In the genomic region with DNA sequence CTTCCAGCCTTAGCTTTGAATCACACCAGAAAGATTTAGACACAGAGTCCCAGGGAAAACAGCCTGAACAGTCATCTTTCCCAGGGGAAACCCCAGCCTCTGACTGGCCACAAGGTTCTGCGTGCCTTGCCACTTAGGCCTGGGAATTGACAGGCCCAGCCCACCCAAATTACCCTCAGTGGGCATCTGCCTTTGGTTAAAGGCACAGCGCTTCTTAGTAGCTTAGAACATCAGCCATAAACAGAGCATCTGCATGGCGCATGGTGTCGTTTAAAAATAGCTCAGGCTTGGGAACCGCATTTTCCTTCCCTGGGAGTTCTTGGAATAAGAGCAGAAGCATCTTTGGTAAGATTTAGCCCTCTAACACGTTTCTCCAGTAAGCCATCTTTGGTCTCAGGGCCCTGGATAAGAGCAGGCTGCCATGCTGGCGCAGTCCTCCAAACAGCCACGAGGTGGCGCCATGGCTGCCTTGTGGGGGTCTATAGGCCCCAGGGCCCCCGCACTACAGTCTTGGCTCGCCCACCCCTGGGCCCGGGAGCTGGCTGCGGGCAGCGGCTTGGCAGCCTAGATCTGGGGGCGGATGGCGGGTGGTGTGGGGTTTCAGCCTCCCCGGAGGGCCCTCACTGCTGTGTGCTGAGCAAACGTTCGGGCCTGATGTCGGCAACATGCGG, we compare ENCODE assay signal across 8 mouse cellular contexts.
A peak's percentile ranks its signal among the peaks of the same experiment; 100 is the strongest.
DNase-seq lines count a peak whose midpoint lies in the region; ATAC-seq lines count a peak whose summit lies in the region.

No protein-coding gene starts in this region.

- intact Hi-C loops in heart, postnatal 36 days (cut with DNase I), result loop anchor here (5.0 kb wide), 1 partner anchor 584 kb away; the partner anchor contains the start of genes 1110004F10Rik and Sox6

- H3K9ac ChIP-seq in forebrain, embryonic 12.5 days, result no peak overlapping the region
- peak overlapping the region; percentile 39; the same call in 1 of the 2 replicates for H3K9ac ChIP-seq in neural tube, embryonic 11.5 days (ENCODE audit: low read length)

- WGBS in forebrain, embryonic 12.5 days, result 26% methylated on average over 21 of the region's 21 CpGs
- WGBS in neural tube, embryonic 11.5 days, result 26% methylated on average over 21 of the region's 21 CpGs

- 0 out of 2 replicates have a peak, but pooled peaks cover 10% of the 10 kb centered on the region for H3K4me1 ChIP-seq in forebrain, embryonic 12.5 days
- H3K4me1 ChIP-seq in neural tube, embryonic 11.5 days (ENCODE audit: control insufficient read depth, insufficient read depth, low read length), result peaks cover 9% of the 10 kb centered on the region

- peak overlapping the region; percentile 46 for H3K4me2 ChIP-seq in forebrain, embryonic 12.5 days
- peak overlapping the region; percentile 26 for H3K4me2 ChIP-seq in neural tube, embryonic 11.5 days (ENCODE audit: low read depth)

- DNase-seq in right cerebral cortex, postnatal 14 days, result peak; percentile 43
- DNase-seq in right cerebral cortex, postnatal 25 days, result no peak
- DNase-seq in adrenal gland, postnatal 36 days, result peak; percentile 25 to 52
- peak; percentile 39 to 55 for DNase-seq in heart, postnatal 36 days
- DNase-seq in liver, result peak; percentile 66
- DNase-seq in neural tube, embryonic 11.5 days (ENCODE audit: low spot score), result peak; percentile 83

- no peaks in the 10 kb centered on the region for H3K9me3 ChIP-seq in forebrain, embryonic 12.5 days
- no peaks in the 10 kb centered on the region for H3K9me3 ChIP-seq in neural tube, embryonic 11.5 days (ENCODE audit: control insufficient read depth, low read length)

- H3K4me3 ChIP-seq in forebrain, embryonic 12.5 days (replicated peaks), result peak overlapping the region; percentile 15; the same call in 1 of the 2 replicates
- H3K4me3 ChIP-seq in neural tube, embryonic 11.5 days (ENCODE audit: low read depth, low read length), result no peak overlapping the region

- peaks cover 13% of the 10 kb centered on the region; the same call in 1 of the 2 replicates for H3K27me3 ChIP-seq in forebrain, embryonic 12.5 days
- no peaks in the 10 kb centered on the region for H3K27me3 ChIP-seq in neural tube, embryonic 11.5 days (ENCODE audit: control insufficient read depth, insufficient read depth, low read length)

- no peaks in the 10 kb centered on the region for H3K36me3 ChIP-seq in forebrain, embryonic 12.5 days (replicated peaks)
- no peaks in the 10 kb centered on the region for H3K36me3 ChIP-seq in neural tube, embryonic 11.5 days (ENCODE audit: control insufficient read depth, insufficient read depth, low read length)

- H3K27ac ChIP-seq in forebrain, embryonic 12.5 days, result no peak overlapping the region
- H3K27ac ChIP-seq in neural tube, embryonic 11.5 days (ENCODE audit: low read depth, low read length), result no peak overlapping the region

- peak; percentile 55 for ATAC-seq in forebrain, embryonic 12.5 days (ENCODE audit: low FRiP score)
- ATAC-seq in neural tube, embryonic 11.5 days (ENCODE audit: insufficient read depth, low FRiP score, low TSS enrichment), result peak; percentile 58
- no peak for ATAC-seq in erythroblast, adult 5-6 weeks (replicated peaks; ENCODE audit: low FRiP score, poor library complexity, severe bottlenecking)
